Mouse (Mus musculus): ENCODE results near the gene Aqp12. TPM values are rescaled to one million over a fixed set of nuclear protein-coding genes. Genes with fewer than 3 reads are reported as not detected.

Aqp12 gene
- total RNA-seq, 2 experiments from 2014 or later: not detected

DNA sequence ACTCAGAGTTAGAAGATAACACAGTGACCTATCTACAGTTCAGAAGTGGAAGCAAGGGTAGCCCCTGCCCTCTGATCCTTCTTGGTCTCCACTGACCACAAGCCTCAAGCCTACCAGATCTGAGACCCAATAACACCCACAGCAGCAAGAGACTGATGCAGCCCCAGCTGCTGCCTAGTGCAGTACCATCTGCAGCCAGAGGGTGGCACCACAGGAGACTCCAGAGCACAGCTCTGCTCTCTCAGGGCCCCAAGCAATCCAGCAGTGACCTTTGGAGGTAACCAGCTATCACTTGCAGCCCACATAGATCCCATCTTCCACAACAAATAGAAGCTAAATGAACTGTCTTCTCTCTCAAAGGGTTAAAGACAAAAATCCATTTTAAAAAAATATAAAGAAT, 8.3 kb downstream of the Aqp12 start:
- ATAC-seq (ENCODE audit: poor library complexity, severe bottlenecking): peak; percentile 86

DNA sequence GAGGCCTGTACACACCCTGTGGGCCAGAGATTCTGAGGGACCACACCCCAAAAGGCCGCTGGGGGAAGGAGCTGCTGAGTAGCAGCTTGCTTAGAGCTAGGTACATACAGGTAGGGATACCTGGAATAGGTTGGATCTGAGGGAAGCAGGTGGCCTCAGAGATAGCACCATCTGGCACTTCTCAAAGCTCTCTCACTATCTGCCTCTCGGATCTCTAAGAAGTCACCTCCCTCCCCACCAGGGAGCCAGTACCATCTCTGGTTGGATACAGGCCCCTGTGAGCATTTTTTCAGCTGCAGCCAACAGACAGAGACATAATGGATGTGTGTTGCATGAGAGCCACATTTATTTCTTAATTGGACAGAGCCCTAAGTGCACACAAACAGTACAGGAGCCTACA, 9.0 kb downstream of the Aqp12 start:
- no peak for ATAC-seq (ENCODE audit: poor library complexity, severe bottlenecking)

DNA sequence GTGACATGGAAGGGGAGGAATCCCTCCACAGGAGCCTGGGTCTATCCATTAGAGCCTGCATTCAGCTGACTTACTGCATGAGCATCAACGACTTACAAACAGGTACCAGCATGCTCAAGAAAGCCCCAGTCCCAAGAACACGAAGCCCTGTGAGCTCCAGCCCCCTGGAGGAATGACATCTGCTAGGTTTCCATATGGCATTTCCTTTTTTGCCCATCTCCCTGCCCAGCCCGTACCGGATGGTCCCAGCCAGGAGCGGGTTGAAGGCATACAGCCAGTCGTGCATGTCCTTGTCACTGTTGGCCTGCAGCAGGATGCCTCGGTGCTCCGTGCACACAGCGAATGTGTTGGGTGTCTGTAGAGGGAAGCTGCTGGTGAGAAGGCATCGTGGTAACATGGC, 12.6 kb downstream of the Aqp12 start:
- no peak for ATAC-seq (ENCODE audit: poor library complexity, severe bottlenecking)

DNA sequence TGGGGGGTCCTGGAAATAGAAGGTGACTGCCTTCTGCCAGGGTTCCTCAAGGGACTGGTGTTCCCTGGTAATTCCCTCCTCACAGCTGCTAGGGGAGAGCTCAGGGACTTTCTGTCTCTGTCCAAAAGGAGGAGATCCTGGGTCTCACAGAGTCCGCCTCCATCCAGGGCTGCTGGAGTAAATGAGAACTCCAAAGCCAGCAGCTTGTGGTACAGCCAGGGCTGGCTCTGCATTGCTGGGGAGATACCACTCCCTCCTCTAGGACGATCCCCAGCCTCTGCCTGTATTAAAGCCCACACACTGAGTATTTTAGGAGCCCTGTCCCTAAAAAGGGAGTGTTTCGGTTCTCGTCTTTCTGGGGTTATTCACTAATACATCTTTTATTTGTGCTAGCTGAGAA, 14.5 kb downstream of the Aqp12 start:
- no peak for ATAC-seq (ENCODE audit: poor library complexity, severe bottlenecking)

DNA sequence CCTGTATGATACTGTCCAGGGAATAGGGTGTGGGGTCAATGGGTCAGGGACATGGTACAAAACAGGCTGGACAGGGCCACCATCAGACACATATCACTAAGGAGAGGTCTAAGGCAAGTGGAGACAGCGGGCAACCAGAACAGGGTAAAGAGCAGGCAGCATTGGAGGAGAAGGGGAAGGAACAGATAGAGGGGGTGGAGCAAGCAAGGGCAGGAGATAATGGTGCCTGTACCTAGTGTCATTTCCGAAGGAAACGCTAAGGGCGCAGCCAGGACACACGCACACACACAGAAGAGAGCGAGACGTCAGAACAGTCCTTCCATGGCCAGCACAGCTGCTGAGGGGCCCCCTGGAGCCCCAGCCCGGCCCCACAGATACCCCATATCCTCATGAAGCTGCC, 20.5 kb downstream of the Aqp12 start:
- no peak for ATAC-seq (ENCODE audit: poor library complexity, severe bottlenecking)

DNA sequence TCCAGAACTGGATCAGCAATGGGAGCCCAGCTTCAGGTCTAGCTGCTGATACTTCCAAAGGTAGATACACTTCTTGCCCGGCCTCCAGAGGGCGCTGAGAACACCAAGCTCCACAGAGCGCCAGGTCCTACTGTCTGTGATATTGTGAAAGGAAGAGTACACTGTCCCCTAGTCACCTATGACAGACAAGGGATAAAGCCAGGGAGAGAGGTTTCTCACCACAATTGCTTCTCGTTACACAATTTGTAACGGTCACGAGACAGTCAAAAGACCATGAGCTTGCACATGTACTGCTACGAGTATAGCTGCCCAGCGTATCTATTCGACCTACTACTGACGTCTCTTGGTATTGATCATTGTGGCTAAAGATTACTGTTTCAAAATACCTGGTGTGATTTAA, 23.3 kb downstream of the Aqp12 start:
- peak; percentile 33; the same call in 1 of the 2 replicates for ATAC-seq (ENCODE audit: poor library complexity, severe bottlenecking)

DNA sequence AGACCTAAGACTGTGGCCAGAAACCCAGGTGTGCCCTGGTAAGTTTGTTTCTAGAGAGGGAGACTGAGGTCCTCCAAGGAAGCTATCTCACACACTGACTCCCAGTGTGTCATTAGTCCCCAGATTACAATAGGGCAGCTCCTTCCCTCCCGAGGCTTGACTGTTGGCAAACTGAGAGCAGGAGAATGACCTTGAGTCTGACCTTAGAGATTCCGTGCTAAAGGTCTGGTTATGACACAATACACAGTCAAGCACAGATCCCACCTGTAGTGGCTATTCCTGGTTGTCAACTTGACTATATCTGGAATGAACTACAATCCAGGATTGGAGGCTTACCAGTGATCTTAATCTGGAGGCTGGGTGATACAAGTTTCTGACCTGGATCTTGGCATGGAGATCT, 23.9 kb downstream of the Aqp12 start:
- ATAC-seq (ENCODE audit: poor library complexity, severe bottlenecking): no peak

DNA sequence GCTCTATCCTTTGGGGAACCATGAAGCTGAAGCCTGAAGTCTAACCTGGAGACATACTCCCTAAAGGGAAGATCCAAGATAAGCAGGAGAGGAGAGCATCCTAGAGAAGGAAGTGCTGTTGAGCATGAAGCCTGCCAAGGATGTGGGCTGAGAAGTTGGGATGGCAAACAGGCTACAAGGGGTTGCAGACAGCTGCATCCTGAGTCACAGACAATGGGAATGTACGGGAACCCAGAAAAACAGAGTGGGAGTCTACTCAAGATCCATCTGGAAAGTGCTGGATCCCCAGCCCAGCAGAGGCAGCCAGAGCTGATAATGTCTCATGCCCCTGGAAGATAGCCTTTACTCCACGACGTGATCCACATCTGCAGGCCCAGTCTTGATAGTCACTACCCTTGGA, 25.1 kb downstream of the Aqp12 start:
- no peak for ATAC-seq (ENCODE audit: poor library complexity, severe bottlenecking)

DNA sequence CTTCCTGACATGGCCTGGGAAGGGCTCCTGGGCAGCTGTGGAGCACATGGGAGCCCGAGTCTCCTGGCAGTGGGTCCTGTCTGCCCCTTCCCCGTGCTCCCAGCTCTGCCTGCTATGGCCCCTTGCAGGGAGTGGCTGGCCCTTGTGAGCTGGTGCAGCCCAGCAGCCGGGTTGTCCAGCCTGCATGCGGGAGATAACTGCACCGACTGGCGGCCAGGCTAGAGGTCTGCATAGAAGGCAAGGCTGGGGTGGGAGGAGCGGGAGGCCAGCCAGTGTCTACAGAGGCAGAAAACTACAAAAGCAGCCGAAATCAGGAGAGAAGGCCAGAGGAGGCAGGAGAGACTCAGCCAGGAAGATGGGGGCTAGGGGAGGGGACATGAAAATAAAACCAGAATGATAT, 27.9 kb downstream of the Aqp12 start:
- no peak for ATAC-seq (ENCODE audit: poor library complexity, severe bottlenecking)

DNA sequence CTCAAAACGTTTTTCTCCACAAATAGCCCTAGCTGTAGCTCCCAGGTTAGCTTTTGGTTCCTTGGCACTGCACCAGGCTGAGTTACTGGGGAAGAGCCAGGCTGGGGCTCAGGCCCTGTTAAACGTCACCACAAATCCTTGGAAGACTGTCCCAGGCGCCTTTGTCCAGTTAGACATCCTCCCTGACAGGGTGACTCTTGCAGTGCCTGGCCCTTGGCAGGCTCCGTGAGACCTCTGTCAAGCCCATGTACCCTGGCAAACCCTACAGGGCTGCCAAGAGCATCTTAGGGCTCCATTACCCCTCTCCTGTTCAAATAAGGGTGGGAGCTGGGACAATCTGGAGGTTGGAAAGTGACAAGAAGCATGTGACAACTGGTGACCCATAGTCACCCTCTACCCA, 29.8 kb downstream of the Aqp12 start:
- no peak for ATAC-seq (ENCODE audit: poor library complexity, severe bottlenecking)

DNA sequence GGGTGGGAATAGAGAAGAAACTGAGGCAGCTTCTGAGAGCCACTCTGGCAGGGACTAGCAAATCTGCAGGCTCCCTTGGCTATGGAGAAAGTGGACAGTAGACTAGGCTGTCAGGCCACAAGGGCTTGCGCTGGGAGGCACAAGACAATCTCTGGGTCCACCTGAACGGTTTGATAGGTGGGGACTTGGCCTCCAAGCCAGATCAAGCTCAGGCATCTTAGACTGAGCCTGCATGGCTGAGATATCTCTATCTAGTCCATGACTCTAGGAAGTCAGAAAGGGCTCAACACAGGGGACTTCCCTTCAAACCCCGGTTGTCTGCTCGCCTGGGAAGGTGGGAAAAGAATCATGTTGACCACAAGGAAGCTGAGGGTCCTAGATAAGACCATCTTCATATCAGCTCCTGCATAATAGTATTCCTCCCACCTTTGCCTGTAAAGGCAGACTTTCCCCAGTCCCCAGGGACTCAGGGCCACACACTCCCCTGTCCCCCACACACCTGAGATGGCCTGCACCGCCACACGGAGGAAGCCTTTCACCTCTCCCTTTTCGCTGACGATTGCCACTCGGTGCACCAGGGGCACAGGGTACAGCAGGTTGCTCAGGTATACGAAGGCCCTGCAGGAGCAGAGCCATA, 40.1 kb downstream of the Aqp12 start:
- ATAC-seq (ENCODE audit: poor library complexity, severe bottlenecking): no peak

DNA sequence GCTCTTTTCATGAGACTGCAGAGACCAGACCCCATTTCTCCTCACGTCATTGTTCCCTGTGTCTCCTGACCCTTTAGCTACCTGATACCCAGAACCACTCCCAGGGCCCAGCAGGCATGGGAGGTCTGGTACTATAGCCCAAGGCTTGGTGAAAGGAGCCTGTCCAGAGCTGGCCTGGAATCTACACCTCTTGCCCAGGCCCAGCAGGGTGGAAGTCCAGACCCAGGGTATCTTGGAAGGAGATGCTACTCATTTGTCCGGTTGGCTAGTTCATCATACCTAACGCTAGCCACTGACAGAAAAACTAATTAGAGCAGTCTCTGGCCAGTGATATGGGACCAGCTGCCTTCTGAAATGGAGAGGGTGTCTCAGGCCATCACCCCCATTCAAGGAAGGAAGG, 43.9 kb downstream of the Aqp12 start:
- ATAC-seq (ENCODE audit: poor library complexity, severe bottlenecking): no peak

DNA sequence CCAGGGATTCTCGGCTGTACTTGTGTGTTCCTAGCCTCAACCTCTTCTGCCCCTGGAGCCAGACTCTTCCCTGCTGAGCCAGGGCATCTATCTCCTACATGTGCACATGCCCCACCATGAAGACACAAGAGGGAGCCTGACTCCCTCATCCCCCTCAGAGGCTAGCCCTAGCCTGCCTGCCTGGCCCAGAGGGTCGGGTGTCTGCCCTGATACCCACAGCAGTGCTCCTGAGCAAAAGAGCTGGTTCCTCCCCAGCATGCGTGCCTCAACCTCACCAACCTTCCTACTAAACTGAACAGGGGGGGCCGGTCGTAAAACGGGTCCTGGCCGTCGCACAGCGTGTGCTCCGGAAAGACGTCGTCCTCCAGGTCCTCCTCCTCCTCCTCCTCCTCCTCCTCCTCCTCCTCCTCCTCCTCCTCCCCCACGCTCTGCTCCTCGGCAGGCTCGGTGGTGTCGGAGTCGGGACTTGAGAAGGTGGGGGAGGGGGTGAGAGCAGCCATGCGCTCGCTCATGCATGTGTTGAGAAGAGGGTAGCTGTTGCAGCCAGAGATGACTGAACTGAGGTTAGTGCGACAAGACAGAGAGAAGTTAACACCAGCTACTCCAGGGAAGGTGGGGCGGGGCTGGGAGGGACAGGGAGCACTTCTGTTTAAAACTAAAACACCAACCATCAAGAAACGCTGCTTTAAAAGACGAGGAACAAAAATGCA, 45.1 kb downstream of the Aqp12 start:
- ATAC-seq (ENCODE audit: poor library complexity, severe bottlenecking): no peak

Other genes with a start within 250 kb of the Aqp12 start
- 13.7 and 17.2 TPM in 2 replicates for gene Gpc1, start 174.7 kb upstream of the Aqp12 start, total RNA-seq (2015)
- 19.9 and 20.4 TPM in 2 replicates for gene Gpc1, start 174.7 kb upstream of the Aqp12 start, total RNA-seq (2017)
- gene Ankmy1, start 103.4 kb upstream of the Aqp12 start, total RNA-seq (2015): 0.20 TPM in 1 of 2 replicates, not detected in the other
- not detected in 2 replicates for gene Ankmy1, start 103.4 kb upstream of the Aqp12 start, total RNA-seq (2017)
- gene Dusp28, start 99.4 kb upstream of the Aqp12 start, total RNA-seq (2015): 8.2 and 8.9 TPM in 2 replicates
- gene Dusp28, start 99.4 kb upstream of the Aqp12 start, total RNA-seq (2017): 2.0 and 2.4 TPM in 2 replicates
- 29.3 and 30.1 TPM in 2 replicates for gene Rnpepl1, start 95.6 kb upstream of the Aqp12 start, total RNA-seq (2015)
- gene Rnpepl1, start 95.6 kb upstream of the Aqp12 start, total RNA-seq (2017): 20.4 and 23.6 TPM in 2 replicates
- 2.7 and 5.2 TPM in 2 replicates for gene Capn10, start 72.0 kb upstream of the Aqp12 start, total RNA-seq (2015)
- gene Capn10, start 72.0 kb upstream of the Aqp12 start, total RNA-seq (2017): 6.4 and 8.7 TPM in 2 replicates
- 69.5 and 72.6 TPM in 2 replicates for gene Gpr35, start 55.5 kb upstream of the Aqp12 start, total RNA-seq (2015)
- gene Gpr35, start 55.5 kb upstream of the Aqp12 start, total RNA-seq (2017): 46.4 and 47.2 TPM in 2 replicates
- gene Kif1a, start 95.6 kb downstream of the Aqp12 start, total RNA-seq (2015): not detected in 2 replicates
- not detected in 2 replicates for gene Kif1a, start 95.6 kb downstream of the Aqp12 start, total RNA-seq (2017)
- not detected in 2 replicates for gene Agxt, start 128.9 kb downstream of the Aqp12 start, total RNA-seq (2015)
- not detected in 2 replicates for gene Agxt, start 128.9 kb downstream of the Aqp12 start, total RNA-seq (2017)
- gene 2310007B03Rik, start 154.6 kb downstream of the Aqp12 start, total RNA-seq (2015): not detected in 2 replicates
- not detected in 2 replicates for gene 2310007B03Rik, start 154.6 kb downstream of the Aqp12 start, total RNA-seq (2017)
- gene Crocc2, start 162.4 kb downstream of the Aqp12 start, total RNA-seq (2015): not detected in 2 replicates
- gene Crocc2, start 162.4 kb downstream of the Aqp12 start, total RNA-seq (2017): not detected in 2 replicates
- gene Sned1, start 229.5 kb downstream of the Aqp12 start, total RNA-seq (2015): 0.49 and 0.98 TPM in 2 replicates
- 0.53 and 1.3 TPM in 2 replicates for gene Sned1, start 229.5 kb downstream of the Aqp12 start, total RNA-seq (2017)